Mouse (Mus musculus) liver, embryonic 14.5 days (tissue): ENCODE results near the gene Olfr1135.

Source experiments
- CTCF ChIP-seq: IDR thresholded peaks from 2 replicates; pipeline ENCODE4 v1.5.1; 2016; ENCODE audit warnings: antibody characterized with exemption, low read depth, control low read depth
- EP300 ChIP-seq: IDR thresholded peaks from 2 replicates; pipeline ENCODE4 v1.6.1; 2016; ENCODE audit warnings: antibody characterized with exemption, low read depth

GRCm38 (mm10) chr2:87642441-87642840 lies 31.0 kb downstream of the Olfr1135 start:
- TF ChIP-seq CTCF (no peak), EP300 (no peak)
